9 mouse cellular contexts compared by ENCODE assay signal in genomic region chr11:76374491-76375185, GRCm38 (mm10). TPM values are rescaled to one million over a fixed set of nuclear protein-coding genes. Genes with fewer than 3 reads are reported as not detected.
DNase-seq lines count a peak whose midpoint lies in the region; ATAC-seq and TF ChIP-seq lines count a peak whose summit lies in the region.
"Had no signal": no experiment of that assay in that cellular context is flagged by ENCODE, and none has a peak within 500 bp of the region (broad histone marks: within the 10 kb centered on the region; RNA-seq: fewer than 3 reads in every experiment).

No protein-coding gene starts in this region.

- no peak overlapping the region for H3K4me2 ChIP-seq in hindbrain, embryonic 12.5 days (replicated peaks)
- H3K4me2 ChIP-seq in limb, embryonic 15.5 days = peak overlapping the region; percentile 15; the same call in 1 of the 2 replicates

- no peaks in the 10 kb centered on the region for H3K36me3 ChIP-seq in hindbrain, embryonic 12.5 days
- no peaks in the 10 kb centered on the region for H3K36me3 ChIP-seq in limb, embryonic 15.5 days

- WGBS in hindbrain, embryonic 12.5 days = 59% methylated on average over 17 of the region's 17 CpGs
- WGBS in limb, embryonic 15.5 days = 12% methylated on average over 17 of the region's 17 CpGs

- TF ChIP-seq CTCF in layer of hippocampus, adult 2 months (conservative IDR thresholded peaks at IDR 0.05) = no peak

- DNase-seq in layer of hippocampus, adult 2 months (ENCODE audit: low spot score in 2 of 2) = no peak
- no peak for DNase-seq in layer of hippocampus, postnatal 14 days (ENCODE audit: low spot score in 2 of 2)
- DNase-seq in forelimb bud, embryonic 11.5 days (ENCODE audit: low read depth, low spot score) = peak; percentile 85
- DNase-seq in ovary, postnatal 14 days (ENCODE audit: low spot score) = peak; percentile 73
- DNase-seq in frontal cortex, postnatal 25 days (ENCODE audit: low spot score in 2 of 2) = no peak
- no peak for DNase-seq in layer of hippocampus, adult 11-12 months (ENCODE audit: low spot score)

- no peaks in the 10 kb centered on the region for H3K9me3 ChIP-seq in hindbrain, embryonic 12.5 days (replicated peaks)
- no peaks in the 10 kb centered on the region for H3K9me3 ChIP-seq in limb, embryonic 15.5 days

- peaks cover 46% of the 10 kb centered on the region for H3K4me1 ChIP-seq in hindbrain, embryonic 12.5 days
- peaks cover 57% of the 10 kb centered on the region for H3K4me1 ChIP-seq in limb, embryonic 15.5 days

- H3K27me3 ChIP-seq in hindbrain, embryonic 12.5 days = no peaks in the 10 kb centered on the region
- H3K27me3 ChIP-seq in limb, embryonic 15.5 days = no peaks in the 10 kb centered on the region
- H3K27me3 ChIP-seq: CH12.LX had no signal

- no peak overlapping the region for H3K4me3 ChIP-seq in layer of hippocampus, adult 2 months
- no peak overlapping the region for H3K4me3 ChIP-seq in hindbrain, embryonic 12.5 days
- H3K4me3 ChIP-seq in limb, embryonic 15.5 days = no peak overlapping the region

- H3K27ac ChIP-seq in layer of hippocampus, adult 2 months = peak overlapping the region; percentile 28; the same call in 1 of the 2 replicates
- H3K27ac ChIP-seq in hindbrain, embryonic 12.5 days = peak overlapping the region; percentile 37
- H3K27ac ChIP-seq in limb, embryonic 15.5 days = peak overlapping the region; percentile 89

- ATAC-seq in hindbrain, embryonic 12.5 days (ENCODE audit: low FRiP score) = no peak
- ATAC-seq in limb, embryonic 15.5 days (ENCODE audit: insufficient number of reproducible peaks, low FRiP score, low TSS enrichment, low read depth) = peak; percentile 81

- H3K9ac ChIP-seq in hindbrain, embryonic 12.5 days = no peak overlapping the region
- H3K9ac ChIP-seq in limb, embryonic 15.5 days = no peak overlapping the region

RNA-seq across cellular contexts. Expression of gene Nxn, which starts 24.3 kb away (rescaled TPM):
- 10 to 100 TPM; 11.6 to 12.2 TPM for total RNA-seq in layer of hippocampus, adult 2 months (2021)
- total RNA-seq in layer of hippocampus, postnatal 14 days (2021) = 10 to 100 TPM; 14.1 to 18.5 TPM
- polyA plus RNA-seq in hindbrain, embryonic 12.5 days (2016; fragmentation: Nextera tagmentation; extraction: Ambion mirVana) = 54.3 and 57.3 TPM in 2 replicates
- polyA plus RNA-seq in limb, embryonic 15.5 days (2015; fragmentation: Nextera tagmentation; extraction: Ambion mirVana) = 48.1 and 60.8 TPM in 2 replicates

RNA-seq across cellular contexts. Expression of gene Timm22, which starts 32.1 kb away (rescaled TPM):
- total RNA-seq in layer of hippocampus, adult 2 months (2021) = 10 to 100 TPM; 28.6 to 29.4 TPM
- total RNA-seq in layer of hippocampus, postnatal 14 days (2021) = 10 to 100 TPM; 30.2 to 33.0 TPM
- polyA plus RNA-seq in hindbrain, embryonic 12.5 days (2016; fragmentation: Nextera tagmentation; extraction: Ambion mirVana) = 111 and 113 TPM in 2 replicates
- 101 and 107 TPM in 2 replicates for polyA plus RNA-seq in limb, embryonic 15.5 days (2015; fragmentation: Nextera tagmentation; extraction: Ambion mirVana)

Comparison
In these comparisons a context has a peak if more than half of its experiments do, and no peak if none do; other contexts are left out.
1. DNase-seq: peak in forelimb bud, embryonic 11.5 days (single experiment) and ovary, postnatal 14 days (single experiment); none in layer of hippocampus, adult 2 months (0 of 2), layer of hippocampus, postnatal 14 days (0 of 2), frontal cortex, postnatal 25 days (0 of 2) and layer of hippocampus, adult 11-12 months (single experiment).
2. H3K27ac ChIP-seq: peak in every context shown above with its lines; median percentile 89 in limb, embryonic 15.5 days; 37 in hindbrain, embryonic 12.5 days; 28 in layer of hippocampus, adult 2 months.